Mouse (Mus musculus): ENCODE data around the gene Tmtc1.
A peak's percentile ranks its signal among the peaks of the same experiment; 100 is the strongest.

The Tmtc1 gene

DNA sequence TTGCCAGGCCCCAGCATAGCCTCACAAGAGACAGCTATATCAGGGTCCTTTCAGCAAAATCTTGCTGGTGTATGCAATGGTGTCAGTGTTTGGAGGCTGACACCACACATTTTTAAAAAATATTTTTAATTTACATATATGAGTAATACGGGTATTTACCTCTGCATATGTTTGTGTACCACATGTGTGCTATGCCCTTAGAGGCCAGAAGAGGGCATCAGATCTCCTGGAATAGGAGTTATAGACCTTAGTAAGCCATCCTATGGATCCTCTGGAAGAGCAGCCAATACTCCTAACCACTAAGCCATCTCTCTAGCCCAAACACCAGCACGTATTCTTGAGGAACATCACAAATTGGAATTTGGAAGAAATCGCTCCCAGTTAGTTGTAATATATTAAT, 48.9 kb downstream of the Tmtc1 start:
- no peaks in the 10 kb centered on the region for H3K27me3 ChIP-seq (ENCODE audit: insufficient read depth, low read length)
- TF ChIP-seq POU5F1 (IDR thresholded peaks at IDR 0.05; ENCODE audit: borderline replicate concordance, low read length), result no peak
- peak; percentile 68 for TF ChIP-seq CTCF (conservative IDR thresholded peaks at IDR 0.05; ENCODE audit: low read length)
- no peak for TF ChIP-seq NANOG (IDR thresholded peaks at IDR 0.05; ENCODE audit: borderline replicate concordance, low read length)
- H3K36me3 ChIP-seq (ENCODE audit: insufficient read depth, low read length), result no peaks in the 10 kb centered on the region
- H3K9me3 ChIP-seq (ENCODE audit: low read length), result no peaks in the 10 kb centered on the region
- H3K4me3 ChIP-seq (replicated peaks; ENCODE audit: low read length), result no peak overlapping the region
- H3K4me1 ChIP-seq (replicated peaks; ENCODE audit: low read depth, low read length), result peaks cover 3% of the 10 kb centered on the region; the same call in 1 of the 2 replicates

DNA sequence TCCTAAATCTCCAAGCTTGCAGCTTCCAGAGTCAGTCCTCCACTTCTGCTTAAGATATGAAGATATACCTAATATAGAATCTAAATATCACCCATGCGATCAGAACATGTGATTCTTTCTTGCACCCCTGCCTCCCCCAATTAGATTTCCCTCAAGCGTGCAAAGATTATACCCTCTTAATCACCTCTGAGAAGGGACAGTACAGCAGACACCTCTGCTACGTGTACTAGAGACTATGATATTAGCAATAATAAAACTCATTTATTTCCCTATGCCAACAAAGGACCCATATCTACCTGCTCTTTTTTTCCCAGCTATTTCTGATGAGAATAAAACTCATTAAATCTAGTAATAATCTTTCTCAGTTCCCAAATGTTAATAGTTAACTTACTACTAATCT, 49.9 kb downstream of the Tmtc1 start:
- no peaks in the 10 kb centered on the region for H3K36me3 ChIP-seq (ENCODE audit: insufficient read depth, low read length)
- H3K4me3 ChIP-seq (replicated peaks; ENCODE audit: low read length), result no peak overlapping the region
- peaks cover 3% of the 10 kb centered on the region; the same call in 1 of the 2 replicates for H3K4me1 ChIP-seq (replicated peaks; ENCODE audit: low read depth, low read length)
- H3K27me3 ChIP-seq (ENCODE audit: insufficient read depth, low read length), result no peaks in the 10 kb centered on the region
- no peaks in the 10 kb centered on the region for H3K9me3 ChIP-seq (ENCODE audit: low read length)
- no peak for TF ChIP-seq NANOG (IDR thresholded peaks at IDR 0.05; ENCODE audit: borderline replicate concordance, low read length)
- TF ChIP-seq CTCF (conservative IDR thresholded peaks at IDR 0.05; ENCODE audit: low read length), result no peak
- no peak for TF ChIP-seq POU5F1 (IDR thresholded peaks at IDR 0.05; ENCODE audit: borderline replicate concordance, low read length)

DNA sequence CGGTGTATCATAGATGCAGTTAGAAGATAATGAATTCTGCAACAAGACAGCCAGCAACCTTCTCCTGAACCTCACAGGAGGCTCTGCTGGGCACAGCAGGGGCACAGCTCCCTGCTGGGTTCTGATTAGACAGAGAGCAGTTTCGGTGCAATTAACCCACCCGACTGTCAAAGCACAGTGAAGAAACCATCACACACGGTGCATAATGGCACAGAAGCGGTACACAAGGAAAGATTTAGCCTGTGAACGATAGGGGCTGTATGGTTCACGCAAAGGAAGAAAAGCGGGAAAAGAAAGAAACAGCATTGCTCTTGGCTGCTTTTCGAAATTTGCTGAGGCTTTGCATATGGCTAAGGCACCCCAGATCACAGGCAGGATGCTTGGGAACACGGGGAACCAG, 52.0 kb downstream of the Tmtc1 start:
- Histone ChIP-seq H3K4me1 (replicated peaks; ENCODE audit: low read depth, low read length) (peaks cover 3% of the 10 kb centered on the region; the same call in 1 of the 2 replicates), H3K9me3 (ENCODE audit: low read length) (no peaks in the 10 kb centered on the region), H3K27me3 (ENCODE audit: insufficient read depth, low read length) (no peaks in the 10 kb centered on the region), H3K4me3 (replicated peaks; ENCODE audit: low read length) (no peak overlapping the region), H3K36me3 (ENCODE audit: insufficient read depth, low read length) (no peaks in the 10 kb centered on the region)
- TF ChIP-seq NANOG (IDR thresholded peaks at IDR 0.05; ENCODE audit: borderline replicate concordance, low read length) (no peak), CTCF (conservative IDR thresholded peaks at IDR 0.05; ENCODE audit: low read length) (no peak), POU5F1 (IDR thresholded peaks at IDR 0.05; ENCODE audit: borderline replicate concordance, low read length) (no peak)

DNA sequence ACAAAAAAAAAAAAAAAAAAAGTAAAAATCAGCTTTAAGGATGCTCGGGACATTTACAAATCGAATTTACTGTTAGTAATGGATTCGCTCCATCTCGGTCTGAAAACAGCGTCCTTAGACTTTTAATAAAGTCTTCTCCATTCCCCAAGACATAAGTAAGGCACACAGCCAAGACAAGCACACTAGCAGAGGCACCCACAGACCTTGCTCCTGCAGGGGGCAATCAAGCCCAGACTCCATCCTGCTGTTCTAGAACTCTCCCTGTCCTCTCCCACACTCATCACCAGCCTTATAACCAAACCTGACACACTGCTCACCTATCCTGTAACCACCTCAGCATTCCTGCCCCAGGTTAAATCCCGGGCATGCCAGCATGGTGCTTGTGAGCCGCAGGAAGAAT, 52.9 kb downstream of the Tmtc1 start:
- Histone ChIP-seq H3K36me3 (ENCODE audit: insufficient read depth, low read length) (no peaks in the 10 kb centered on the region), H3K27me3 (ENCODE audit: insufficient read depth, low read length) (no peaks in the 10 kb centered on the region), H3K4me3 (replicated peaks; ENCODE audit: low read length) (no peak overlapping the region), H3K4me1 (replicated peaks; ENCODE audit: low read depth, low read length) (peaks cover 3% of the 10 kb centered on the region; the same call in 1 of the 2 replicates), H3K9me3 (ENCODE audit: low read length) (no peaks in the 10 kb centered on the region)
- no peak for TF ChIP-seq CTCF (conservative IDR thresholded peaks at IDR 0.05; ENCODE audit: low read length)
- no peak for TF ChIP-seq POU5F1 (IDR thresholded peaks at IDR 0.05; ENCODE audit: borderline replicate concordance, low read length)
- no peak for TF ChIP-seq NANOG (IDR thresholded peaks at IDR 0.05; ENCODE audit: borderline replicate concordance, low read length)

DNA sequence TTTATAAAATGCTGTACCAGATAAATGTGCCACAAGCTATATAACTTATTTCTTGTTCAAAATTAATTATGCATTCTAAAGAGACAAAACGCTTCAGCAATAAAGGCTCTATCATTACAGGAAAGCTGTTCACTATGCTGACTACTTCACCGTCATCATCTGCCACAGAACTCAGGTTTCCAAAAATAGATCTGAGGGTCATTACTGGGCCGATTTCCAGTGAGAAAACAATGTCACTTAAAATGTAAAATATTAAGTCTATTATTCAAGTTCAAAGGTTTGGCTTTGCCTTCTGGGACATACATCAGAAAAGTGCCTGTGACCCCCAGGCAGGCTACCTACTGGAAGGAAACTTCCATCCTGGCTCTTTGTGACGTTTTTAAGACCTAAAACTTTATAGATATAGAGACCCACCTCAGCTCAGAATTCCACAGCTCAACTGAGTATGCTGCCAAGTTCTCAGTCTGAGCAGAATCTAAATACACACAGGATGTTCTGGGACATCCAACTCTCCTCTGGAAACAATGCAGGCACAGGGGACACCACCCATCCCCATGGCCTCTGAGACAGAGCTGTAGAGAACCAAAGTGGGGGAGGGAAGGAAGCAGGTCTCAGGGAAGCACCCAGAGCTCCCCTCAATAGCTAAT, 53.4 kb downstream of the Tmtc1 start:
- no peaks in the 10 kb centered on the region for H3K9me3 ChIP-seq (ENCODE audit: low read length)
- TF ChIP-seq POU5F1 (IDR thresholded peaks at IDR 0.05; ENCODE audit: borderline replicate concordance, low read length) (no peak), NANOG (IDR thresholded peaks at IDR 0.05; ENCODE audit: borderline replicate concordance, low read length) (no peak)
- no peaks in the 10 kb centered on the region for H3K27me3 ChIP-seq (ENCODE audit: insufficient read depth, low read length)
- no peaks in the 10 kb centered on the region for H3K36me3 ChIP-seq (ENCODE audit: insufficient read depth, low read length)
- H3K4me3 ChIP-seq (replicated peaks; ENCODE audit: low read length), result no peak overlapping the region
- peaks cover 3% of the 10 kb centered on the region; the same call in 1 of the 2 replicates for H3K4me1 ChIP-seq (replicated peaks; ENCODE audit: low read depth, low read length)

DNA sequence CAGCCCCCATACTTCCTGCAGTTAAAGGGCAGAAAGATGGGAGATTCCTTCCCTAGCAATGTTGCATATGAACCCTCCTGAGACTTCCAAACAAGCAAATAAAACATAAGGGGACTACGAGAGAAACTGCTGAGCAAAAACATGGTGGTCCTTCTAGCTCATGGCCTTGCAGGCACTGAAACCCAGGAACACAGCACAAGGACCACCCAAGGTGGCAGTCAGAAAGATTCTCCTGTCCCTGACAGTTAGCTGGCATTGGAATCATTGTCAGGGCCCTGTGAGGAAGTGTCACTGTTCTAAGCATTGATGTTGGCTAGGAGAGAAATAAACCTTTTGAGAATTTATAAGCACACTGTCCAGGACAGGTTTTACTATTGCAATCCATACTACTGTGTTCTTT, 56.2 kb downstream of the Tmtc1 start:
- Histone ChIP-seq H3K4me3 (replicated peaks; ENCODE audit: low read length) (no peak overlapping the region), H3K27me3 (ENCODE audit: insufficient read depth, low read length) (no peaks in the 10 kb centered on the region), H3K36me3 (ENCODE audit: insufficient read depth, low read length) (no peaks in the 10 kb centered on the region), H3K4me1 (replicated peaks; ENCODE audit: low read depth, low read length) (peaks cover 3% of the 10 kb centered on the region; the same call in 1 of the 2 replicates), H3K9me3 (ENCODE audit: low read length) (no peaks in the 10 kb centered on the region)
- TF ChIP-seq NANOG (IDR thresholded peaks at IDR 0.05; ENCODE audit: borderline replicate concordance, low read length) (no peak), CTCF (conservative IDR thresholded peaks at IDR 0.05; ENCODE audit: low read length) (no peak), POU5F1 (IDR thresholded peaks at IDR 0.05; ENCODE audit: borderline replicate concordance, low read length) (no peak)

DNA sequence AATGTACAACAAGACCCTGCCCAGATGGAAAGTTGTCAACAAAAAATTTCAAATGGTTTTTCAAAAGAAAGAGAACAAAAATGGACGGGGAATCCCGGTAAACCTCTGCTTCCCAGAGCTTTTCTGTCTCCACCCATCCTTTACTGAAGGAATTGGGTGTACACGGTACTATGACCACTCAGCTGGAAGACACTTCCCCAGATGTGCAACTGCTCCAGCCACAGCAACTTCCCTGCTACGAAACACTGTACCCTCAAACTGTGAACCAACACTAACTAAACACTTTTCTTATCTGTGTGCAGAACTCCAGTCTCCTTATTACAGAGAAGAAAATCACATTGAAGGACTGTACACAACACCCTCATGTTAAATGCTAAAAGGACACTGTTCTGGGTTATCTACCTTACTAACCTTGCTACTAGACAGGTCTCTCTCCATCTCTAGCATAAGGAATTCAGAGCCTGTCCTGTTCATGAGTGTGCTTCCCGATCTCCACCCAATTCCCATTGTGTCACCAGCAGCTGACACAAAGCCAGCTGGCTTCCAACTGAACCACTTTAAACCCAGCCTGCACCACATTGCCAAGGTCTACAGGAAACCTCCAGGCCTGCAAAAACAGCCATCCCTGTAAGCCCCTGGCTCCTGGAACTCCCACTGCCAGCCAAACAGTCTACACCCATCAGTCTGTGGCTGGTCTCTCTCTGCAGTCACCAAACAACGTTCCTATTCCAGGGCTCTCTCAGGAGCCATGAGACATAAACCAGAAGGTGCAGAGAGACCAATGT, 59.9 kb downstream of the Tmtc1 start:
- no peak for TF ChIP-seq NANOG (IDR thresholded peaks at IDR 0.05; ENCODE audit: borderline replicate concordance, low read length)
- TF ChIP-seq POU5F1 (IDR thresholded peaks at IDR 0.05; ENCODE audit: borderline replicate concordance, low read length), result no peak
- TF ChIP-seq CTCF (conservative IDR thresholded peaks at IDR 0.05; ENCODE audit: low read length), result no peak
- H3K4me1 ChIP-seq (replicated peaks; ENCODE audit: low read depth, low read length), result no peaks in the 10 kb centered on the region

DNA sequence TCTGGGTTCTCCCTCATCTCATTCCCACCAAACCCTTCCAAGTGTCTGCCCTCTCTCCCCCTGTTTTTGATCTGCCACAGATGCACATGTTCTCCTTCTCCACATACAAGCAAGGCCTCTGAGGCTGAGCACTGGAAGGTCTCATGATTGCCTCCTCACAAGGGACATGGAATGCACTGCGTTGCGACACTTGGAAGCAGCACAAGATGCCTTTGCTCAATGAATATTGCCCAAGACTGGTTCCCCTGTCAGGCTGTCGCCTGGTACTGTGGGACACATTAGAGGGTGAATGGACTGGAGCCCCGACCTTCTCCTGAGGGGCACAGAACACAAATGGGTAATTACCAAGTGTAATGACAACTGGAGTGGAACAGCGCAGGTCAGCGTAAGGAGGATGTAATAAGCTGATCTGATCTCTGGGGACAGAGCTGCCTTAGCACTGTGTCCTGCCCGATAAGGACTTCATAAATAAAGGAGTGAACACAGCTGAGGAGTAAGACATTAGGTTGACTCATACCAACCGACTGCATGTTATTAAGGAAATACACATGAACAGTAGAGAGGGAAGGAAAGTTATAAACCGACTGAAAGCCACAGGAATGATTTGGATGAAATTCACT, 62.9 kb downstream of the Tmtc1 start:
- no peak overlapping the region for H3K4me3 ChIP-seq (replicated peaks; ENCODE audit: low read length)
- no peaks in the 10 kb centered on the region for H3K4me1 ChIP-seq (replicated peaks; ENCODE audit: low read depth, low read length)
- H3K27me3 ChIP-seq (ENCODE audit: insufficient read depth, low read length), result 0 out of 2 replicates have a peak, but pooled peaks cover 4% of the 10 kb centered on the region
- H3K36me3 ChIP-seq (ENCODE audit: insufficient read depth, low read length), result no peaks in the 10 kb centered on the region
- TF ChIP-seq POU5F1 (IDR thresholded peaks at IDR 0.05; ENCODE audit: borderline replicate concordance, low read length) (no peak), CTCF (conservative IDR thresholded peaks at IDR 0.05; ENCODE audit: low read length) (no peak), NANOG (IDR thresholded peaks at IDR 0.05; ENCODE audit: borderline replicate concordance, low read length) (no peak)
- no peaks in the 10 kb centered on the region for H3K9me3 ChIP-seq (ENCODE audit: low read length)

More for the DNA sequence above, 59.9 kb downstream of the Tmtc1 start:
- Histone ChIP-seq H3K4me3 (replicated peaks; ENCODE audit: low read length) (no peak overlapping the region), H3K36me3 (ENCODE audit: insufficient read depth, low read length) (no peaks in the 10 kb centered on the region), H3K27me3 (ENCODE audit: insufficient read depth, low read length) (no peaks in the 10 kb centered on the region), H3K9me3 (ENCODE audit: low read length) (no peaks in the 10 kb centered on the region)

All from E14TG2a.4 (cell line).